In genomic region chr16:78435707-78436106, GRCm38 (mm10) we compare ENCODE assay signal across 27 mouse cellular contexts.
"Had no signal": no experiment of that assay in that cellular context is flagged by ENCODE, and none has a peak within 500 bp of the region (broad histone marks: within the 10 kb centered on the region; RNA-seq: fewer than 3 reads in every experiment).

No protein-coding gene starts in this region.

- H3K9me3 ChIP-seq: embryonic facial prominence, embryonic 10.5 days; embryonic facial prominence, embryonic 12.5 days; embryonic facial prominence, embryonic 13.5 days; embryonic facial prominence, embryonic 15.5 days; forebrain, embryonic 10.5 days; forebrain, embryonic 12.5 days; forebrain, embryonic 15.5 days had no signal

- DNase-seq: cerebellum, adult 2 months; cerebellum, adult 8-10 months; cerebellum, adult 9-10 months; cerebellum, adult 9-11 months; cerebellum, postnatal 10 days; cerebellum, postnatal 14 days; cerebellum, postnatal 25 days; cerebellum, postnatal 36 days; embryo, embryonic 11 days; gastrocnemius, adult 2 months; gastrocnemius, postnatal 10 days; gastrocnemius, postnatal 14 days; gastrocnemius, postnatal 25 days; gastrocnemius, postnatal 36 days; heart, adult 11 months; heart, adult 18-20 months; heart, adult 2 months had no signal

- H3K4me1 ChIP-seq: embryonic facial prominence, embryonic 10.5 days; embryonic facial prominence, embryonic 12.5 days; embryonic facial prominence, embryonic 13.5 days; embryonic facial prominence, embryonic 15.5 days; forebrain, embryonic 12.5 days; forebrain, embryonic 15.5 days had no signal

- H3K4me2 ChIP-seq: embryonic facial prominence, embryonic 12.5 days; embryonic facial prominence, embryonic 13.5 days; embryonic facial prominence, embryonic 15.5 days; forebrain, embryonic 12.5 days; forebrain, embryonic 15.5 days had no signal

- H3K27me3 ChIP-seq: embryonic facial prominence, embryonic 12.5 days; embryonic facial prominence, embryonic 13.5 days; embryonic facial prominence, embryonic 15.5 days; forebrain, embryonic 12.5 days; forebrain, embryonic 15.5 days had no signal

- H3K4me3 ChIP-seq: embryonic facial prominence, embryonic 10.5 days; embryonic facial prominence, embryonic 12.5 days; embryonic facial prominence, embryonic 13.5 days; embryonic facial prominence, embryonic 15.5 days; erythroblast, embryonic 14.5 days; forebrain, embryonic 10.5 days; forebrain, embryonic 12.5 days; forebrain, embryonic 15.5 days; gastrocnemius, adult 2 months; heart, adult 2 months had no signal

- H3K9ac ChIP-seq: embryonic facial prominence, embryonic 12.5 days; embryonic facial prominence, embryonic 13.5 days; embryonic facial prominence, embryonic 15.5 days; forebrain, embryonic 12.5 days; forebrain, embryonic 15.5 days had no signal

- H3K27ac ChIP-seq: embryonic facial prominence, embryonic 10.5 days; embryonic facial prominence, embryonic 12.5 days; embryonic facial prominence, embryonic 13.5 days; embryonic facial prominence, embryonic 15.5 days; forebrain, embryonic 10.5 days; forebrain, embryonic 12.5 days; forebrain, embryonic 15.5 days; gastrocnemius, adult 2 months; heart, adult 2 months had no signal

- ATAC-seq: forebrain, embryonic 14.5 days; forebrain, embryonic 15.5 days; forebrain, embryonic 16.5 days had no signal

- H3K36me3 ChIP-seq: embryonic facial prominence, embryonic 10.5 days; embryonic facial prominence, embryonic 12.5 days; embryonic facial prominence, embryonic 13.5 days; embryonic facial prominence, embryonic 15.5 days; forebrain, embryonic 10.5 days; forebrain, embryonic 12.5 days; forebrain, embryonic 15.5 days had no signal
